Mouse (Mus musculus): ENCODE results near the gene Vps53. TPM values are rescaled to one million over a fixed set of nuclear protein-coding genes. Genes with fewer than 3 reads are reported as not detected.

The Vps53 gene
- polyA plus RNA-seq, 1 experiment from 2014 or later = 61.4 TPM

- H3K9me3 ChIP-seq = no peaks in the 10 kb centered on the region
- no peaks in the 10 kb centered on the region for H3K27me3 ChIP-seq
- H3K4me3 ChIP-seq (replicated peaks) = no peak overlapping the region
- no peaks in the 10 kb centered on the region for H3K4me1 ChIP-seq (replicated peaks)
- H3K9ac ChIP-seq (replicated peaks) = no peak overlapping the region
- no peak for ATAC-seq
- no peak overlapping the region for H3K4me2 ChIP-seq (replicated peaks)
- WGBS = 67% methylated on average over 6 of the region's 6 CpGs
- H3K27ac ChIP-seq = no peak overlapping the region
- H3K36me3 ChIP-seq = peaks cover 83% of the 10 kb centered on the region
These were observed 19.2 kb downstream of the Vps53 start for GRCm38 (mm10) chr11:76160251-76160650.

- 82% methylated on average over 2 of the region's 2 CpGs for WGBS
- Histone ChIP-seq H3K4me1 (replicated peaks) (no peaks in the 10 kb centered on the region), H3K36me3 (peaks cover 85% of the 10 kb centered on the region), H3K9ac (replicated peaks) (no peak overlapping the region), H3K27me3 (no peaks in the 10 kb centered on the region), H3K27ac (no peak overlapping the region), H3K4me2 (replicated peaks) (no peak overlapping the region), H3K4me3 (replicated peaks) (no peak overlapping the region), H3K9me3 (no peaks in the 10 kb centered on the region)
- ATAC-seq = no peak
These were observed 21.1 kb downstream of the Vps53 start for GRCm38 (mm10) chr11:76158375-76158774.

DNA sequence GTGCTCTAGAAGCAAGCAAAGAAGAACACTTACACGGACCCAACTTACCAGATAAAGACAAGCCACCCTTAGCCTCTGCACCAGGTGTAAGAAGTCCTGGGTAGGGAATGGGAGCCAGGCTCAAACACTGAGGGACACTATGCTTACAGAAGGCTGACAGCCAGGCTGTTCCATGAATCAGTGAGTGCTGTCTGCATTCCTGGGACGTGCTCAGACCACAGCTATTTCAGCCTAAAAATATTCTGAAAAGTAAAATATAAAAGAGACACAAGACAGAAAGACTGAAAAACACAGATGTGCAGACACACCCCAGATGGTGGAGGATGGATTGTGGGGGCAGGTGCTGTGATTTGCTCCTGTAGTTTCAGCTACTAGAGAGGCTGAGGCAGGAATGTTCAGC is 24.6 kb downstream of the Vps53 start:
- Histone ChIP-seq H3K9me3 (no peaks in the 10 kb centered on the region), H3K4me3 (replicated peaks) (no peak overlapping the region), H3K27ac (no peak overlapping the region), H3K27me3 (no peaks in the 10 kb centered on the region), H3K4me1 (replicated peaks) (no peaks in the 10 kb centered on the region), H3K9ac (replicated peaks) (no peak overlapping the region), H3K4me2 (replicated peaks) (no peak overlapping the region), H3K36me3 (peaks cover 63% of the 10 kb centered on the region)
- ATAC-seq = no peak
- WGBS = 90% methylated on average over 2 of the region's 2 CpGs

- peaks cover 59% of the 10 kb centered on the region for H3K36me3 ChIP-seq
- 97% methylated on average over 2 of the region's 2 CpGs for WGBS
- no peak for ATAC-seq
These were observed 25.2 kb downstream of the Vps53 start for GRCm38 (mm10) chr11:76154200-76154599.

DNA sequence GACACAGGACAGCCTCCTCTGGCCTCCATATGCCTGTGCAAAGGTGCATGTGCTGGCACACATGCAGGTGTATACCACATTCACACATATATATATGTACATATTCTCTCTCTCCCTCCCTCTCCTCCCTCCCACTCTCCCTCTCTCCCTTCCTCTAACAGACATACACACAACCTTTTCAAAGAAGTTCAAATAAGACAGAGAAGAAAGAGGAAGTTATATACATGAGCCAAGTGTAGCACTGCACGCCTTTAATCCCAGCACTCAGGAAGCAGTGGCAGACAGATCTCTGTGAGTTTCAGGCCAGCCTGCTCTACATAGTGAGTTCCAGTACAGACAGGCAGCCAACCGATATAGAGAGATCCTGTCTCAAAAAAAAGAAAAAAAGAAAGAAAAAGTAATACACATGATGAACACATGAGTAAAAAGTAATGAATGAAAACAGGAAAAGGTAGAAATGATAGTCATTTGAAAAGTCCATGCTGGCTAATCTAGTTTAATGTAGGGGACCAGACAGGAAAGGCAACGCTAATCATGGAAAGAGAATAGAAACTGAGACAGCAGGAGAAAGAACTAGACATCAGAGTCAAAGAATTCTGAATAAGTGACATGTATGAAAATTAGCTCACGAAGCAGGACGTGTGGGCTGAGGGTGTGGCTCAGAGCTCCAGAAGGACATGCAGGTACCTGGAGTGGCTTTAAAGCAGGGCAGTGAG is 26.1 kb downstream of the Vps53 start:
- no peak overlapping the region for H3K4me2 ChIP-seq (replicated peaks)
- no peak overlapping the region for H3K27ac ChIP-seq
- peaks cover 52% of the 10 kb centered on the region for H3K36me3 ChIP-seq
- no peaks in the 10 kb centered on the region for H3K27me3 ChIP-seq
- 93% methylated on average over 5 of the region's 5 CpGs for WGBS
- ATAC-seq = no peak
- no peak overlapping the region for H3K4me3 ChIP-seq (replicated peaks)
- H3K4me1 ChIP-seq (replicated peaks) = peaks cover 11% of the 10 kb centered on the region
- no peak overlapping the region for H3K9ac ChIP-seq (replicated peaks)
- H3K9me3 ChIP-seq = no peaks in the 10 kb centered on the region

More at GRCm38 (mm10) chr11:76154200-76154599, 25.2 kb downstream of the Vps53 start:
- H3K4me1 ChIP-seq (replicated peaks) = peaks cover 2% of the 10 kb centered on the region
- no peaks in the 10 kb centered on the region for H3K27me3 ChIP-seq
- H3K27ac ChIP-seq = no peak overlapping the region
- no peak overlapping the region for H3K4me3 ChIP-seq (replicated peaks)
- H3K4me2 ChIP-seq (replicated peaks) = no peak overlapping the region
- no peak overlapping the region for H3K9ac ChIP-seq (replicated peaks)
- no peaks in the 10 kb centered on the region for H3K9me3 ChIP-seq

- WGBS = 75% methylated on average over 4 of the region's 4 CpGs
- H3K27me3 ChIP-seq = no peaks in the 10 kb centered on the region
These were observed 28.5 kb downstream of the Vps53 start for GRCm38 (mm10) chr11:76150980-76151379.

GRCm38 (mm10) chr11:76148055-76149008 is 31.1 kb downstream of the Vps53 start:
- Histone ChIP-seq H3K4me3 (replicated peaks) (no peak overlapping the region), H3K27me3 (no peaks in the 10 kb centered on the region), H3K4me1 (replicated peaks) (peaks cover 20% of the 10 kb centered on the region), H3K36me3 (peaks cover 12% of the 10 kb centered on the region; the same call in 1 of the 2 replicates), H3K27ac (no peak overlapping the region), H3K9ac (replicated peaks) (no peak overlapping the region), H3K9me3 (no peaks in the 10 kb centered on the region), H3K4me2 (replicated peaks) (no peak overlapping the region)
- ATAC-seq = no peak
- WGBS = 81% methylated on average over 8 of the region's 8 CpGs

More at GRCm38 (mm10) chr11:76150980-76151379, 28.5 kb downstream of the Vps53 start:
- Histone ChIP-seq H3K4me1 (replicated peaks) (peaks cover 20% of the 10 kb centered on the region), H3K9ac (replicated peaks) (no peak overlapping the region), H3K27ac (no peak overlapping the region), H3K4me2 (replicated peaks) (no peak overlapping the region), H3K36me3 (peaks cover 31% of the 10 kb centered on the region), H3K9me3 (no peaks in the 10 kb centered on the region), H3K4me3 (replicated peaks) (no peak overlapping the region)
- ATAC-seq = no peak

DNA sequence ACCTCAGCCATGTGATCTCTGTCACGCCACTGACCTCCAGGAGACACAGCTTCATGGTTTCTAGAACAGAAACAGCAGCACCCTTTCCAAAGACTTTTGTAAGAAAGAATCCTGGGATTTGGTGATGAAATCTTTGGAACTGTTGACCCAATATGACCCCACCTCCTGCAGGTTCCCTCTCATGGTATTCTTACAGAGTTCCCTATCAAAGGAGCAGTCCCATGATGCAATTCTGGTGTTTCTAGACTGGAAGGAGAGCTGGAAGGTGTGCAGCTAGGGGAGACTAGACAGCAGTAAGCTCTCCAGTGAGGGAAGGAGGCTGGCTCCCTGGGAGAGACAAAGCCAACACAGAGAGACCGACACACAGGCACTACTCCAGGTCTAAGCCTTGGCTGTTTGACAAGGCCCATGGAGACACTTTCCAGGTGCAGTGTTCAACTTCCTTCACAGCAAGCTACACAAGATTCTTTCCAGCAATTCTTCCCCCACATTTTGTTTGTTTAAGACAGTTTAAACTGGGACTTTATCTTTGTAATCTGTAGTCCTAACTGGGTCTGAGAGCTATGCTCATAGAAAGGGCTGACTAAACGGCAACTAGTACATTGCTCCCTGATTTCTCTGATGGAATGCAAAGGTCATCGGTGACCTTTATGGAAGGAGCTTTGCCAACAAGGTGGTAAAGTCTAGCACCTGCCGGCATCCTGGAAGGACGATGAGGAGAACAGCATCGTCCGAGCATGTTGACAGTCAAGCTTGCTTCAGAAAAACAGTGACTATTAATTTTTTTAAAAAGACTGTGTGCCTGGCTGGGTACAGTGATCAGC is 33.0 kb downstream of the Vps53 start:
- no peaks in the 10 kb centered on the region for H3K9me3 ChIP-seq
- H3K4me3 ChIP-seq (replicated peaks) = no peak overlapping the region
- H3K4me2 ChIP-seq (replicated peaks) = no peak overlapping the region
- no peak for ATAC-seq
- H3K27me3 ChIP-seq = no peaks in the 10 kb centered on the region
- H3K36me3 ChIP-seq = peaks cover 13% of the 10 kb centered on the region
- WGBS = 88% methylated on average over 8 of the region's 8 CpGs
- H3K27ac ChIP-seq = no peak overlapping the region
- H3K9ac ChIP-seq (replicated peaks) = no peak overlapping the region
- H3K4me1 ChIP-seq (replicated peaks) = peaks cover 20% of the 10 kb centered on the region

DNA sequence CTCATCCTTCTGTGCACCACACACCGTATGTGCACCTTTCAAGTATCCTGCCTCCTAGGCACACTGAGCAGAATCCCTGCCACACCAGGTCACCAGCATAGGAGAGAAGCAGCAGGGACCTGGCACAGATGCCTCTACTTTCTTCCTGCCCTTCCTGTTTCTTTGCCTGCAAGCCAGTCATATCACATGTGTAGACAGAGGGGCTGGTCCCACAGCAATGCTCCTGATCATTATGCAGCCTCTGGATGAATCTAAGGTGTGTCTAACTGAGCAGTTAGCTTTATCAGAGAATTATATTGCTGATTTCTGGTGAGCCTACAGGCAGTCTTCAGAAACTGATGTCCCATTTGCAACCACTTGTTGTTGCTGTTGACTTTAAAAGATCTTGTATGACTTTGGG is 34.3 kb downstream of the Vps53 start:
- Histone ChIP-seq H3K4me1 (replicated peaks) (peaks cover 20% of the 10 kb centered on the region), H3K4me3 (replicated peaks) (no peak overlapping the region), H3K27ac (no peak overlapping the region), H3K9ac (replicated peaks) (no peak overlapping the region), H3K36me3 (peaks cover 16% of the 10 kb centered on the region), H3K27me3 (no peaks in the 10 kb centered on the region), H3K9me3 (no peaks in the 10 kb centered on the region), H3K4me2 (replicated peaks) (no peak overlapping the region)
- 95% methylated on average over 1 of the region's 1 CpGs for WGBS
- ATAC-seq = no peak

- Histone ChIP-seq H3K4me3 (replicated peaks) (no peak overlapping the region), H3K9ac (replicated peaks) (no peak overlapping the region), H3K27me3 (no peaks in the 10 kb centered on the region), H3K4me2 (replicated peaks) (no peak overlapping the region), H3K36me3 (peaks cover 14% of the 10 kb centered on the region), H3K9me3 (no peaks in the 10 kb centered on the region), H3K27ac (no peak overlapping the region), H3K4me1 (replicated peaks) (peaks cover 19% of the 10 kb centered on the region)
- 96% methylated on average over 8 of the region's 8 CpGs for WGBS
- ATAC-seq = no peak
These were observed 35.1 kb downstream of the Vps53 start for GRCm38 (mm10) chr11:76144386-76144785.

- 88% methylated on average over 3 of the region's 3 CpGs for WGBS
These were observed 41.5 kb downstream of the Vps53 start for GRCm38 (mm10) chr11:76137996-76138395.

More at GRCm38 (mm10) chr11:76137996-76138395, 41.5 kb downstream of the Vps53 start:
- H3K4me3 ChIP-seq (replicated peaks) = no peak overlapping the region
- no peaks in the 10 kb centered on the region for H3K4me1 ChIP-seq (replicated peaks)
- H3K4me2 ChIP-seq (replicated peaks) = no peak overlapping the region
- H3K27ac ChIP-seq = no peak overlapping the region
- no peaks in the 10 kb centered on the region for H3K27me3 ChIP-seq
- no peaks in the 10 kb centered on the region for H3K9me3 ChIP-seq
- ATAC-seq = no peak
- H3K36me3 ChIP-seq = peaks cover 57% of the 10 kb centered on the region
- no peak overlapping the region for H3K9ac ChIP-seq (replicated peaks)
